Mouse (Mus musculus) megakaryocyte, embryonic 14.5 days (primary cell): ENCODE data around the gene Slc5a10. TPM values are rescaled to one million over a fixed set of nuclear protein-coding genes. Genes with fewer than 3 reads are reported as not detected.

Source experiments
- H3K27me3 ChIP-seq: replicated peaks from 2 replicates; pipeline ENCODE3; 2012; ENCODE audit warnings: inconsistent platforms
- H3K36me3 ChIP-seq: replicated peaks from 2 replicates; pipeline ENCODE3; 2012; ENCODE audit warnings: low read length, inconsistent platforms, mixed read lengths
- H3K4me1 ChIP-seq: 2 replicates; pipeline ENCODE4 v1.6.1; 2012; ENCODE audit warnings: inconsistent platforms
- H3K4me3 ChIP-seq: replicated peaks from 2 replicates; pipeline ENCODE3; 2012; ENCODE audit warnings: moderate library complexity, mild to moderate bottlenecking, inconsistent platforms
- H3K9me3 ChIP-seq: 2 replicates; pipeline ENCODE4 v1.6.1; 2012; ENCODE audit warnings: inconsistent platforms
- FLI1 ChIP-seq: IDR thresholded peaks from 2 replicates; pipeline ENCODE4 v1.6.1; 2012; ENCODE audit warnings: low read length, inconsistent platforms, mixed read lengths
- GATA1 ChIP-seq: IDR thresholded peaks from 3 replicates; pipeline ENCODE4 v1.6.1; 2012; ENCODE audit warnings: mixed read lengths, low read length, inconsistent platforms, borderline replicate concordance
- polyA plus RNA-seq: library from polyadenylated mRNA; stranded (reverse); fragments of >175 nt; gene quantifications from 2 replicates; pipeline ENCODE4 v1.2.3, GENCODE M21; 2012; ENCODE audit warnings: low replicate concordance; ENCODE audit not compliant: insufficient read depth

Slc5a10 gene
- polyA plus RNA-seq, 1 experiment, result 0.12 TPM

DNA sequence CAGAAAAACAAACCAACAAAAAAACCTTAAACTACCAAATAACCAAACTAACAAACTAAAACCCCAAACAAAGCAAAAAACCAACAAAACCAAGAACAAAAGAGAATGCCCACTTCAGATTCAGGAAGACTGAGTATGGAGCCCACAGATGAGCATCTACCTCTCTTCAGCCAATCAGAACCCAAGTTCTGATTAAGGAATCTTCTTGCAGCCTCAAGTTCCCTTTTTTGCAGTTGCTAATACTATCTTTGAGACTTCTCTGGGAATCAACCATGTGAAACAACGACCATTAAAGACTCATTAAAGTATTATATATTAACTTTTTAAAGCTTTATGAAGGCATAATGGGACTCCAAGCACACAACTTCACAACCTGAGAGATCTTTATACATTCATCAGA lies 16.7 kb upstream of the Slc5a10 start:
- Histone ChIP-seq H3K4me3 (no peak overlapping the region), H3K9me3 (no peaks in the 10 kb centered on the region), H3K36me3 (peaks cover 91% of the 10 kb centered on the region), H3K4me1 (peaks cover 6% of the 10 kb centered on the region; the same call in 1 of the 2 replicates), H3K27me3 (no peaks in the 10 kb centered on the region)
- TF ChIP-seq GATA1 (no peak), FLI1 (no peak)

DNA sequence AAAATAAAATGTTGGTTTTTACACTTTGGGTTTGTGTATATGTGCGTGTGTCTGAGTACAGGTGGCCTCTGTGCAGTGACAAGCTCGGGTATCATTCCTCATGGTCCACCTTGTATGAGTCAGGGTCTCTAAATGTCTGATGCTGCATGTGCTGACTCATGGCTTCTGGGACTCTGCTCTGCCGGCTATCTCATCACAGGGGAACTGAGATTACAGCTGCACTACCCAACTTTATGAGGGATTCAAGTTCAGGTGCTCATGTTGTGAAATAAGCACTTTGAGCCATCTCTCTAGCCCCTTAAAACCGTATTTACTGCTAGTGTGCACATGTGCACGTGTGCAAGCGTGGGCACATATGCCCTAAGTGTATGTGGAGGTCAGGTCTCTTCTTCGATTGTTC lies 12.0 kb upstream of the Slc5a10 start:
- TF ChIP-seq FLI1, result no peak
- TF ChIP-seq GATA1, result no peak
- Histone ChIP-seq H3K4me1 (peaks cover 23% of the 10 kb centered on the region), H3K9me3 (no peaks in the 10 kb centered on the region), H3K27me3 (no peaks in the 10 kb centered on the region), H3K36me3 (peaks cover 84% of the 10 kb centered on the region), H3K4me3 (no peak overlapping the region)

DNA sequence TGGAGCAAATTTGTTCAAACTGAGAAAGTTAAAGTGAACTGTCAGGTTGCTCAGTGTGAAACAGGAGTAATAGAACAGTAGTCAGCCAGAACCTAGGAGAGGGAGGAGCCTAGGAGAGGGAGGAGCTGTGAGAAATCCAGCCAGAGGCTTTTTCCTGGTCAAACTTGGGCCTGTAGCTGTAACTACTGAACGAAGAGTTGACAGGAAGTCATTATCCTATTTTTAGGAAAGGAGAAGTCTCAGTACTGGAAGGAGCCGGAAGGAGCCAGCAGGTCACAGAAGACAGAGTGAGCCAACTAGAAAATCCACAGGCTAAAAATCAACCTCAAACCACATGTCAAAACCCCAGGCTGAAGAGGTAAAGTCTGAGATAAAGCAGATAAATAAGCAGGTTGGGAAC lies 7.4 kb upstream of the Slc5a10 start:
- Histone ChIP-seq H3K4me1 (peaks cover 32% of the 10 kb centered on the region), H3K9me3 (no peaks in the 10 kb centered on the region), H3K36me3 (peaks cover 58% of the 10 kb centered on the region), H3K27me3 (peaks cover 14% of the 10 kb centered on the region), H3K4me3 (peak overlapping the region; percentile 26)
- TF ChIP-seq GATA1 (no peak), FLI1 (no peak)

DNA sequence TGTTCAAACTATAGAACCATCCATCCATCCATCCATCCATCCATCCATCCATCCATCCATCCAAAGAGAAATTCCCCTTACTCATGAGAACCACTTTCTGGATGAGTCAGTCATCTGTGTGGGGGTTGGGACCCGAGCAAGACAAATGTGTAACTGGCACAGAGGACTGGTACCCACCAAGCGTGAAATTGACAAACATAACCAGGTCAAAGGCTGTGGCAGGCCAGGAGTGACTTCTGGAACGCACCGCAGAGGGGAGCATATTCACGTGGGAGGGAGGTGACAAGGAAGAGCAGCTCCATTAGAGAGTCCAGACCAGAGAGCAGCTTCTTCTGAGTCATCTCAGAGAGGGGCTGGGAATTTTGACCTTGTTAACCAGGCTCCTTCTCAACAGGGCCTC lies 1.5 kb upstream of the Slc5a10 start:
- Histone ChIP-seq H3K4me1 (peaks cover 4% of the 10 kb centered on the region; the same call in 1 of the 2 replicates), H3K27me3 (peaks cover 69% of the 10 kb centered on the region), H3K36me3 (peaks cover 9% of the 10 kb centered on the region), H3K9me3 (no peaks in the 10 kb centered on the region), H3K4me3 (no peak overlapping the region)
- TF ChIP-seq GATA1 (no peak), FLI1 (no peak)

DNA sequence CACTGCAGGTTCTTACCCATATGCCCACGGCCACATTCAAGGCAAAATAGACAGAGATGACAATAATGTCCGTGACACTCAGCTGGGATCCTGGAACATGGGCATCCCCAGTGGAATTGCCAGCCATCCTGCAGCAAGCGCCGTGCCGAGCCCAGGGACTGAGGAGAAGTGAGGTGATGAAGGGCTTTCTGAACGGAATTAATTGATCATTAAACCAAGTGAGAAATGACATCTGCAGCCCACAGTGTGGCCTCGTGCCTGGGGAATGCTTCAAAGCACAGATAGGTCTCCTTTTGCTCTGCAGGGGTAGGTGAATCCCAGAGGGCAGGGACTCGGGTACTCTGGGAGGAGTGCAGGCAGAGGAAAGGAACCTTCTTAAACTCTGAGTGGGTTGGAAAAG lies 800 bp downstream of the Slc5a10 start:
- Histone ChIP-seq H3K27me3 (peaks cover 88% of the 10 kb centered on the region), H3K36me3 (no peaks in the 10 kb centered on the region), H3K4me1 (peaks cover 3% of the 10 kb centered on the region; the same call in 1 of the 2 replicates), H3K9me3 (no peaks in the 10 kb centered on the region), H3K4me3 (no peak overlapping the region)
- TF ChIP-seq FLI1 (no peak), GATA1 (no peak)

DNA sequence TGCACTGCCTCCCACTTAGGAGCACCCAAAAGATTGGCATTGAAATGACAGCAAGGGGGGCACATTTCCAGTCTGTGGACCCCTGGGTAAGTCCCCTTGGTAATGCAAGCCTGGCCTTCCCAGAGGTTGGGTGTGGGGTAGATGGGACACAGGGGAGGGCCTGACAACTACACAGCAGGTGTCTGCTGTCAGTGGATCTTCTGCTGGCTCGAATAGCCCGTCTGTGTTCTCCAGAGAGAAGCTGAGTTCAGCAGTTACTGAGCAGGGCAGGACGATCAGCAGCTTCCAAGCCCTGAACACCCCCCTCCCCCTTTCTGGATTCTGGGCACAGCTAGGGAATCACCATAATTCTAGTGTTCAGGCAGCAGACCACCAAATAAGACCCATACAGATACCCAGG lies 1.2 kb downstream of the Slc5a10 start:
- H3K4me1 ChIP-seq, result peaks cover 5% of the 10 kb centered on the region; the same call in 1 of the 2 replicates
- TF ChIP-seq FLI1, result no peak
- TF ChIP-seq GATA1, result no peak
- no peaks in the 10 kb centered on the region for H3K9me3 ChIP-seq
- H3K4me3 ChIP-seq, result no peak overlapping the region
- no peaks in the 10 kb centered on the region for H3K36me3 ChIP-seq
- H3K27me3 ChIP-seq, result peaks cover 89% of the 10 kb centered on the region

DNA sequence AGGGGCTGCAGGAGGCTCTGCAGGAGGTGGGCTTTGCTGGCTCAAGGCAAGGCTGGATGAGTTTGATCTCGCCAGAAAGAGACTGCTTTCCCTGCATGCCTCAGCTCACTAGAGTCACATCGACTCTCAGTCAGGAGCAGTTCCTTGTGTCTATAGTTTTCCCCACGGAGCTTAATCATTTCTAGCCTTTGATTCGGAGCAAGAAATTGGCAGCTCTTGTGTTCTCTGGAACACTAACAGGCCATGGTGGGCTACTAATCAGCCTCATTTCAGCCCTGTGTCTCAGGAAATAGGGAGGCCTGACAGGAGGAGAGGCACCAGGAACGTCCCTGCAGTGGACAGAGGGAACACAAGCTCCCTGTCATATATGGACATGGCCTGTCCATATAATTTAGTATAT lies 2.6 kb downstream of the Slc5a10 start:
- peaks cover 92% of the 10 kb centered on the region for H3K27me3 ChIP-seq
- peaks cover 11% of the 10 kb centered on the region; the same call in 1 of the 2 replicates for H3K4me1 ChIP-seq
- H3K4me3 ChIP-seq, result no peak overlapping the region
- no peaks in the 10 kb centered on the region for H3K9me3 ChIP-seq
- no peak for TF ChIP-seq FLI1
- no peak for TF ChIP-seq GATA1
- H3K36me3 ChIP-seq, result no peaks in the 10 kb centered on the region

DNA sequence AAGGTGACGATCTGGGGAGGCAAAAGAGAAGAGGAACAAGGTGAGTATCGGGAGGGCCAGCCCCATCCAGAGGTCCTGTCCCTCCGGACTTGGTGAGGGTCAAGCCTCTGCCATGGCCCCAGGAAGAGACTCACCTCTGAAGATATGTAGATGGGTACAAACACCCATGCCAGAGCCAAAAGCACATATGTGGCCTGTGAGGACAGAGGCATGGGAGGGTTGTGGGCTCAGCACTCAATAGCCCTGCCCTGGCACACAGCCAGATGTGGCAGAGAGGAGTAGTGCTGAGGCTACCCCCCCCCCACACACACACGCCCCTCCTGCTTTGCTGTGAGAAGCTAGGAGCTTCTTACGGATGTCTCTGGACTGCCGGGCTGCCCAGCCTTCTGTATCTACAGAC lies 5.5 kb downstream of the Slc5a10 start:
- TF ChIP-seq FLI1 (no peak), GATA1 (no peak)
- H3K4me1 ChIP-seq, result peaks cover 11% of the 10 kb centered on the region; the same call in 1 of the 2 replicates
- no peak overlapping the region for H3K4me3 ChIP-seq
- no peaks in the 10 kb centered on the region for H3K36me3 ChIP-seq
- no peaks in the 10 kb centered on the region for H3K9me3 ChIP-seq
- peaks cover 92% of the 10 kb centered on the region for H3K27me3 ChIP-seq

DNA sequence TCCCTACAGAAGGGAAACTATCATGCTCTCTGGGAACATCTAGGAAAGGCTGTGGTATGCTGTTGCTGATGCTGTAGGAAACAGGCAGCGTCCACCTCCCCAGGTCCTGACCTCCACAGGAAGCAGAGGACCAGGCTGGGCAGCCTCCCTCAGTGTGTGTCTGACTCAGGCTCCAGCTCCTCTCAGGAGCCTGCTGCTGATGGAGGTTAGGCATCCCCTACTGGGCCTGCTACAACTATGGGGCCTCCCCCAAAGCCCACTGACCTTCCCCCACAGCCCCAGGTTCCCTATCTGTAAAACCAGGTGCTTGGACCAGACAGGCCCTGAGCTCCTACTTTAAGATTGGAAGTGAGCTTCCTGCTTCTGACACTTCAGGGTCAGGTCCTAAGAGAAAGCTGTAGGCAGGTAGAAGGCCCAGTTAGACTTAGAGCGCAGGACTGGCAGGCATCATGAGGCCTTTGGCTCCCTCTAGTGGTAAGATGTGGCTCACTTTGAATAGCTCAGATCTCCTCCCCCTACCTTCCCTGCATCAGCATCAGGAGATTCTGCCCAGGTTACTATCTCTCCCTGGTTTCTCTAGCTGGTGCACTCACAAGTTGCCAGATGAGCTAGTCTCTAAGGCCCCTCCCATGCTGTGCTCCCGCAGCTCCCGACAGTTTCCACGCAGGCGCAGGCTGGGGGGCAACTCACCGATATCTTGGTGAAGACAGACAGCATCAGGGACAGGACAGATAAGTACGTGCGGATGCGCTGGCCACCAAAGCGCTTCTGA lies 6.1 kb downstream of the Slc5a10 start:
- Histone ChIP-seq H3K4me3 (no peak overlapping the region), H3K4me1 (peaks cover 11% of the 10 kb centered on the region; the same call in 1 of the 2 replicates), H3K9me3 (no peaks in the 10 kb centered on the region), H3K27me3 (peaks cover 92% of the 10 kb centered on the region), H3K36me3 (no peaks in the 10 kb centered on the region)
- TF ChIP-seq GATA1 (no peak), FLI1 (no peak)

DNA sequence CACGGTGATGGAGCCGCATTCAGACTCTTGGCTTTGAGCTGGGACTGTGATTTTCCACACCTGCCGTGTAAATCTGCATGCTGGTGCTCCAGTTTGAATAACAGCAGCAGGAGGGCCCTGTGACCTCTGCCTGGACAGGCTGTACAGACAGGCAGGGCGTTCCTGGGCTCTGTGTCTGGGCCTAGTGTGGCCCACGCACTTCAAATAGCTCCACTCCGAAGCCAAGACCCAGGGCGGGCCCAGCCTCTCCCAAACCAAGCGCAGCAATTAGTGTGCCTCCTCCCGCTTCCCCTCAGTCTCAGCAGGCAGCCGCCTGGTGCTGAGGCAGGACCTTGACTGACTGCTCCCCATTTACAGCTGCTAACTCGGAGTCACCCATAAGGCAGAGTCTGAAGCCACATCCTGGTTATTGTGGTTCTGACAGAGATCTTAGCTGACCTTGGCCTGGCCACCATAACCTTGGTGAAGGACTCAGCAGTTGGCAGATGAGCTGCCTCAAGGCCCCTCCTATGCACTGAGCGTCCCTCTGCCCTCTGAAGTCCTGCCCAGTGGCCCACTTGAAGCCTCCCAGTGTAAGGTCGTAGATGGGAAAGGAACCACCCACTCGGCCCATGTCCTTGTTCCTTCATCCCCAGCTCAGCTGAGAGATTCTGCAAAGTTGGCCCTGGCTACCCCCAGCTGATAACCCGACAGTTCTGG lies 7.3 kb downstream of the Slc5a10 start:
- H3K36me3 ChIP-seq, result peaks cover 6% of the 10 kb centered on the region
- no peak for TF ChIP-seq GATA1
- TF ChIP-seq FLI1, result no peak

More for the DNA sequence above, 7.3 kb downstream of the Slc5a10 start:
- Histone ChIP-seq H3K4me1 (peaks cover 19% of the 10 kb centered on the region; the same call in 1 of the 2 replicates), H3K9me3 (no peaks in the 10 kb centered on the region), H3K4me3 (no peak overlapping the region), H3K27me3 (peaks cover 94% of the 10 kb centered on the region)
